Comparison of ENCODE assay signal across 7 mouse cellular contexts in genomic region chr7:28215950-28216349, GRCm38 (mm10). TPM values are rescaled to one million over a fixed set of nuclear protein-coding genes. Genes with fewer than 3 reads are reported as not detected.
DNase-seq lines count a peak whose midpoint lies in the region; TF ChIP-seq lines count a peak whose summit lies in the region.
"Not testable (repeated sequence)": the region's sequence is repeated elsewhere in the genome, so short reads cannot be mapped to it uniquely, and the experiment has no call there.
"Had no signal": no experiment of that assay in that cellular context is flagged by ENCODE, and none has a peak within 500 bp of the region (broad histone marks: within the 10 kb centered on the region; RNA-seq: fewer than 3 reads in every experiment).

No protein-coding gene starts in this region.

- H3K79me2 ChIP-seq in MEL (ENCODE audit: control insufficient read depth, insufficient read depth, low read length, poor library complexity), result not testable (repeated sequence)

- not testable (repeated sequence) for H3K4me1 ChIP-seq in ES-E14 (ENCODE audit: control insufficient read depth in 2 of 2, insufficient read depth in 2 of 2, low read length in 2 of 2, poor library complexity in 1 of 2); limb, embryonic 10.5 days
- peaks cover 2 to 24% of the 10 kb centered on the region in 2 experiments; a peak in 3 of 4 replicates for H3K4me1 ChIP-seq in MEL (ENCODE audit: control insufficient read depth in 1 of 2, insufficient read depth in 2 of 2, low read length in 2 of 2)

- WGBS in limb, embryonic 10.5 days, result 89% methylated on average over 2 of the region's 2 CpGs

- H3K4me3 ChIP-seq in ES-E14 (ENCODE audit: insufficient read depth in 1 of 2, low read depth in 1 of 2, low read length in 2 of 2, poor library complexity in 1 of 2, severe bottlenecking in 1 of 2); MEL (ENCODE audit: control insufficient read depth in 1 of 2, insufficient read depth in 1 of 2, low read depth in 2 of 2, low read length in 2 of 2); limb, embryonic 10.5 days: not testable (repeated sequence)

- not testable (repeated sequence) for TF ChIP-seq EP300 in MEL (IDR thresholded peaks at IDR 0.05; ENCODE audit: low read depth in 1 of 2, low read length in 2 of 2)

- not testable (repeated sequence) for H3K9me3 ChIP-seq in ES-E14 (ENCODE audit: control insufficient read depth, insufficient read depth, low read depth, low read length); MEL (replicated peaks; ENCODE audit: insufficient read depth, low read length); limb, embryonic 10.5 days (replicated peaks)

- H3K9ac ChIP-seq in ES-E14 (ENCODE audit: insufficient read depth, low read depth, low read length, poor library complexity, severe bottlenecking), result not testable (repeated sequence)
- H3K9ac ChIP-seq in MEL (ENCODE audit: control insufficient read depth, low read depth, low read length, poor library complexity, severe bottlenecking), result peak overlapping the region; percentile 27; the same call in 1 of the 2 replicates

- not testable (repeated sequence) for H3K36me3 ChIP-seq in ES-E14 (ENCODE audit: control insufficient read depth, insufficient read depth, low read length, poor library complexity, severe bottlenecking); limb, embryonic 10.5 days
- H3K36me3 ChIP-seq in MEL (ENCODE audit: control insufficient read depth in 1 of 2, insufficient read depth in 2 of 2, low read length in 2 of 2), result peaks cover 0 to 13% of the 10 kb centered on the region in 2 experiments; a peak in 2 of 4 replicates

- H3K27ac ChIP-seq in ES-E14 (ENCODE audit: insufficient read depth, low read depth, low read length, poor library complexity, severe bottlenecking), result peak overlapping the region; percentile 86; the same call in 1 of the 2 replicates
- peak overlapping the region; percentile 67 for H3K27ac ChIP-seq in MEL (ENCODE audit: control insufficient read depth, low read depth, low read length)
- H3K27ac ChIP-seq in limb, embryonic 10.5 days, result not testable (repeated sequence)

- TF ChIP-seq CTCF in MEL (IDR thresholded peaks at IDR 0.05 in 2 of 3, conservative IDR thresholded peaks at IDR 0.05 in 1 of 3; ENCODE audit: control insufficient read depth in 1 of 3, insufficient read depth in 1 of 3, low read depth in 2 of 3, low read length in 3 of 3, poor library complexity in 1 of 3, severe bottlenecking in 1 of 3), result not testable (repeated sequence)

- TF ChIP-seq RAD21 in MEL (IDR thresholded peaks at IDR 0.05; ENCODE audit: low read depth, low read length), result not testable (repeated sequence)

- in situ Hi-C loops in ES-E14 (cut with MboI; ENCODE audit: low sequenced_read_pairs in 2 of 2, unreplicated experiment in 2 of 2), result not testable (repeated sequence)

- not testable (repeated sequence) for TF ChIP-seq POLR2A in MEL (IDR thresholded peaks at IDR 0.05; ENCODE audit: control insufficient read depth in 1 of 2, insufficient read depth in 1 of 2, low read depth in 1 of 2, low read length in 2 of 2, poor library complexity in 1 of 2)

- H3K27me3 ChIP-seq in MEL (ENCODE audit: control insufficient read depth in 1 of 2, insufficient read depth in 2 of 2, low read length in 2 of 2); limb, embryonic 10.5 days (ENCODE audit: low read depth, poor library complexity, severe bottlenecking): not testable (repeated sequence)

- not testable (repeated sequence) for DNase-seq in ES-E14 (ENCODE audit: low read depth, low spot score); MEL (ENCODE audit: low read depth, low spot score)
- DNase-seq in R1 (ENCODE audit: low read depth, low spot score) (peak; percentile 55), ZHBTc4 (ENCODE audit: low read depth, low spot score) (peak; percentile 73)
- peak; percentile 15 for DNase-seq in heart, adult 11 months
- DNase-seq in limb, embryonic 10.5 days (ENCODE audit: low spot score), result peak; percentile 4

RNA-seq across cellular contexts. Expression of gene Dyrk1b, which starts 36.7 kb away (rescaled TPM):
- total RNA-seq in ES-E14 (2012; rRNA removed) (3.9 and 6.3 TPM in 2 replicates), MEL (2012; rRNA removed) (0.69 and 0.85 TPM in 2 replicates)
- polyA plus RNA-seq in MEL (2012; ENCODE audit: insufficient read depth in 1 of 2, insufficient read length in 2 of 2, low read depth in 1 of 2, low replicate concordance in 2 of 2, missing spikeins in 1 of 2), result under 1 TPM in 1 of 2 experiments, not detected in 1; 0.89 TPM
- polyA plus RNA-seq in limb, embryonic 10.5 days (2016; fragmentation: Nextera tagmentation; extraction: Ambion mirVana), result 13.4 and 21.0 TPM in 2 replicates

RNA-seq across cellular contexts. Expression of gene Fbl, which starts 46.4 kb away (rescaled TPM):
- total RNA-seq in ES-E14 (2012; rRNA removed), result 150 and 189 TPM in 2 replicates
- 262 and 268 TPM in 2 replicates for total RNA-seq in MEL (2012; rRNA removed)
- polyA plus RNA-seq in MEL (2012; ENCODE audit: insufficient read depth in 1 of 2, insufficient read length in 2 of 2, low read depth in 1 of 2, low replicate concordance in 2 of 2, missing spikeins in 1 of 2), result 100 to 1,000 TPM in 1 of 2 experiments, not detected in 1; 819 TPM
- 166 and 214 TPM in 2 replicates for polyA plus RNA-seq in limb, embryonic 10.5 days (2016; fragmentation: Nextera tagmentation; extraction: Ambion mirVana)

RNA-seq across cellular contexts. Expression of gene Eid2, which starts 51.7 kb away (rescaled TPM):
- total RNA-seq in ES-E14 (2012; rRNA removed), result 15.3 and 18.5 TPM in 2 replicates
- total RNA-seq in MEL (2012; rRNA removed), result not detected in 2 replicates
- polyA plus RNA-seq in MEL (2012; ENCODE audit: insufficient read depth in 1 of 2, insufficient read length in 2 of 2, low read depth in 1 of 2, low replicate concordance in 2 of 2, missing spikeins in 1 of 2), result not detected
- polyA plus RNA-seq in limb, embryonic 10.5 days (2016; fragmentation: Nextera tagmentation; extraction: Ambion mirVana), result 2.9 and 3.9 TPM in 2 replicates
- total RNA-seq: CH12.LX had no signal

Comparison
In these comparisons a context has a peak if more than half of its experiments do, and no peak if none do; other contexts are left out.
1. RNA of gene Eid2, which starts 51.7 kb away (total RNA-seq): 15.3 to 18.5 TPM in ES-E14; not detected in MEL; every median in the first group is over 10 times any median in the second.